Mouse (Mus musculus) cerebellum, adult 2 months (tissue): ENCODE results near the gene Tef. TPM values are rescaled to one million over a fixed set of nuclear protein-coding genes. Genes with fewer than 3 reads are reported as not detected.
A peak's percentile ranks its signal among the peaks of the same experiment; 100 is the strongest.

Experiments
- DNase-seq, 2 experiments: peaks; one replicate each; pipeline ENCODE4 v3.0.0; 2021
- H3K27ac ChIP-seq: fragments of 200-500 bp; 2 replicates; pipeline ENCODE4 v1.5.1; 2012; ENCODE audit warnings: low read length, control low read depth, inconsistent platforms; ENCODE audit not compliant: insufficient read depth
- H3K27me3 ChIP-seq: fragments of 200-500 bp; 2 replicates; pipeline ENCODE4 v1.6.1; 2012; ENCODE audit warnings: inconsistent platforms, mild to moderate bottlenecking, low read length, moderate library complexity; ENCODE audit not compliant: control insufficient read depth, insufficient read depth
- H3K4me1 ChIP-seq: fragments of 200-500 bp; 2 replicates; pipeline ENCODE4 v1.6.1; 2011; ENCODE audit warnings: low read length; ENCODE audit not compliant: control insufficient read depth, insufficient read depth
- H3K4me3 ChIP-seq: fragments of 200-500 bp; replicated peaks from 2 replicates; pipeline ENCODE3; 2011; ENCODE audit warnings: mild to moderate bottlenecking, low read depth, low read length, control low read depth; ENCODE audit not compliant: insufficient read depth
- CTCF ChIP-seq: fragments of 200-500 bp; IDR thresholded peaks from 2 replicates; pipeline ENCODE4 v1.5.1; 2011; ENCODE audit warnings: low read depth, mild to moderate bottlenecking, control low read depth, low read length, moderate library complexity, borderline replicate concordance; ENCODE audit not compliant: insufficient read depth
- POLR2A ChIP-seq: fragments of 200-500 bp; IDR thresholded peaks from 2 replicates; pipeline ENCODE4 v1.6.1; 2011; ENCODE audit warnings: low read length, control low read depth, borderline replicate concordance; ENCODE audit not compliant: insufficient read depth
- WGBS: fragments of 180-500 bp; shearing (Covaris S2); methylation state at CpG from one replicate; pipeline ENCODE4 v1.1.7; 2018; 5-methylcytosine and 5-hydroxymethylcytosine counted together
- polyA plus RNA-seq: library from polyadenylated mRNA; depleted of rRNA; stranded (reverse); fragments of >200 nt; gene quantifications from 2 replicates; pipeline ENCODE4 v1.2.3, GENCODE M21; 2012

Gene Tef
- polyA plus RNA-seq, 1 experiment: 288 TPM

DNA sequence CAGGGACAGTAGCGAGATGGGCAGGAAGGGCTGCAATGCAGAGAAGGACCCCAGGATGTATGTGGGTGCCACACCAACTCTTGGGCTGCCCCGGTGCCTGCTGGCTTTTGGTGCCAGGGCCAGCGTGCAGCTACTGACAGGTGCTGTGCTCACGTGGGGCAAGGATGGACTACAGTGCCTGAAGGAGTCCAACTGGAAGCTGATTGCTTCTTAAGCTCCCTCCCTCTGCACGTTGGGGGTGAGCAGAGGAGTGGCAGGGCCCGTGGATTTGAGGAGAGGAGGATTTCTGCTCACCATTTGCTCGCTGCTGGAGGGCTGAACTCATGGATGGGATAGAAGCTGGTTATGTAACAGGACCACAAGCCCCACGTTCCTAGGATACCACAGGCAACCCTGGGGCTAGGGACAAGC is 725 bp downstream of the Tef start:
- no peaks in the 10 kb centered on the region for H3K27me3 ChIP-seq
- peak; percentile 85 to 88 for DNase-seq
- peak; percentile 54; the same call in 1 of the 2 replicates for TF ChIP-seq POLR2A
- no peak for TF ChIP-seq CTCF
- 1% methylated on average over 8 of the region's 8 CpGs for WGBS
- peak overlapping the region; percentile 78 for H3K4me3 ChIP-seq
- H3K4me1 ChIP-seq: peaks cover 35% of the 10 kb centered on the region
- H3K27ac ChIP-seq: peak overlapping the region; percentile 95

DNA sequence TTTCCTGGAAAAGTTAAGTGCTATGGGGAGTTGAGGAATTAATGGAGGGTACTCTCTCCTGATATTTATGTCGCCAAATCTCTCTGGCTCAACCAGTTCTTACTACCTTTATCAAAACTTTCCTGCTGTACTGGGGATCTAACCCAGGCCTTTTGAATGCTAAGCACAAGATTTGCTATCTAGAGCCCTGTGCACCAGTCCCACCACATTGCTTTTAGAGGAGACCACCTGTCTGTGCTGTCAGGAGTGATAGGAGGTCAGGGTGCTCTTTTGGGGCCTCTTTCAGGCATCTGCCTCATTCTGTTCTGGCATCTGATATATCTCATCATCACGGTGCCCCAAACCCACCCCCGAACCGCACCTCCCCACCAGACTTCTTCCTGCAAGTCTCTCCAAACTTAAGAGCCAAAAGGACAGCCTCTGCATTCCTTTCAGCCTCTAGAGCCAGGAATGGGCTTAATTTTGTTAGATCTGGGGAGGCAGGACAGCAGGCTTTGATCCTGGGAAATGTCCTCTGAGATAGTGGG is 1.3 kb downstream of the Tef start:
- TF ChIP-seq CTCF (no peak), POLR2A (no peak)
- Histone ChIP-seq H3K4me1 (peaks cover 30% of the 10 kb centered on the region), H3K4me3 (peak overlapping the region; percentile 78), H3K27ac (peak overlapping the region; percentile 95), H3K27me3 (no peaks in the 10 kb centered on the region)
- DNase-seq: no peak
- WGBS: 20% methylated on average over 4 of the region's 4 CpGs

DNA sequence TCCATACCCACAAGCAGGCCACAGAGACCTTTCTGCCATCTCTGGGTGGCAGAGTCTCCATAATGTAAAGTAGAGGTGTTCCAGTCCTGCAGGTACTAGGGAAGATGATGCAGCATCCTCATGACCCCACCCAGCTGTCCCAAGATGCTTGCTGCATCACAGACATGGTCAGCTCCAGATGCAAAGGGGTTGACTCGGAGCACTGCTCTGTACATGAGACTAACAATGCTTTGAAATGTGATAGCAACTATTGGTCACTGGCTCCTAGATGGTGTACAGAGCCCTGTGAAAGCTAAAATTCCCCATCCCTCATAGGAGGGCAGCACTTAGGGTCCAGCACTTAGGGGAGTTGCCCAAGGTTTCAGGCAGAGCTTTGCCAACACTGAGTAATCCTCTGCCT is 2.0 kb downstream of the Tef start:
- H3K27me3 ChIP-seq: no peaks in the 10 kb centered on the region
- 51% methylated on average over 1 of the region's 1 CpGs for WGBS
- H3K27ac ChIP-seq: peak overlapping the region; percentile 95
- DNase-seq: no peak
- H3K4me1 ChIP-seq: peaks cover 32% of the 10 kb centered on the region
- no peak for TF ChIP-seq POLR2A
- TF ChIP-seq CTCF: no peak
- peak overlapping the region; percentile 78 for H3K4me3 ChIP-seq

DNA sequence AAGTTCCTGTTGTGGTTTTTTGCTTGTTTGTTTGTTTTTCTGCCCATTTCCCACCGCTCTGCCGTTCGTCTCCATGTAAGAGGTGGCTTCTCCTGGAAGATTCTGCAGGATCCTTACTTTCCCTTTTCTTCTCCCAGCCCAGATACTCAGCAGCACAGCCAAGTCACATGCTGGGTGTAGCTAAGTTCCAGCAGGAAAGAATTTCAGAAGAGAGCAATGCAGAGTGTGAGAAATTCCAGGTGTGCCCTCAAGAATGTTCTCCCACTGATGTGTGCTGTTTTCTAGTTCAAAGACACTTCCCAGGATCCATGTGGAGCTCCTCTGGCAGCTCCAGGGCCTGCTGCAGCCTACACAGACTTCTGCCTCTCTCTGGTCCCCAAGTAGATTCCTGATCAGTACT is 2.7 kb downstream of the Tef start:
- TF ChIP-seq POLR2A (no peak), CTCF (no peak)
- no peak for DNase-seq
- peaks cover 35% of the 10 kb centered on the region for H3K4me1 ChIP-seq
- no peak overlapping the region for H3K4me3 ChIP-seq
- H3K27me3 ChIP-seq: no peaks in the 10 kb centered on the region
- 53% methylated on average over 3 of the region's 3 CpGs for WGBS
- peak overlapping the region; percentile 95 for H3K27ac ChIP-seq

DNA sequence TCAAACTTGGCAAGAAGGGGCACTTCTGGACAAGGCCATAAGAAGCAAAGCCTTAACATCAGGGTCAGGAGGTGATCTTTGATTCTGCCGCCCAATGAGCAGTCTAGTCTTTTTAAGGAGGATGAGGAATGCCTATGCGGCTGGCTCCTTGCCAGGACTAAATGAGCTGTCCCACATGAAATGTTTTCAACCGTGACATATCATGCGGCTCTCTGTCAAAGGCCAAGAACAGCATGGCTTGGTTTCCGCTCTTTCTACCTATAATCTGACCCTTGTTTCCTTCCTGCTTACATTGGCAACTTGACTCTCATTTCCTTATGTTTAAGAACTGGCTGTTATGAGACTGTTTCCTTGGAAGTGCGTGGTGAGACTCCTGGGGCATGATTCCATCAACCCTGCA is 3.4 kb downstream of the Tef start:
- Histone ChIP-seq H3K27ac (peak overlapping the region; percentile 95; the same call in 1 of the 2 replicates), H3K4me1 (peaks cover 35% of the 10 kb centered on the region), H3K27me3 (no peaks in the 10 kb centered on the region), H3K4me3 (no peak overlapping the region)
- TF ChIP-seq POLR2A (no peak), CTCF (no peak)
- peak in 1 of 2 experiments; percentile 45 for DNase-seq
- 16% methylated on average over 6 of the region's 6 CpGs for WGBS

DNA sequence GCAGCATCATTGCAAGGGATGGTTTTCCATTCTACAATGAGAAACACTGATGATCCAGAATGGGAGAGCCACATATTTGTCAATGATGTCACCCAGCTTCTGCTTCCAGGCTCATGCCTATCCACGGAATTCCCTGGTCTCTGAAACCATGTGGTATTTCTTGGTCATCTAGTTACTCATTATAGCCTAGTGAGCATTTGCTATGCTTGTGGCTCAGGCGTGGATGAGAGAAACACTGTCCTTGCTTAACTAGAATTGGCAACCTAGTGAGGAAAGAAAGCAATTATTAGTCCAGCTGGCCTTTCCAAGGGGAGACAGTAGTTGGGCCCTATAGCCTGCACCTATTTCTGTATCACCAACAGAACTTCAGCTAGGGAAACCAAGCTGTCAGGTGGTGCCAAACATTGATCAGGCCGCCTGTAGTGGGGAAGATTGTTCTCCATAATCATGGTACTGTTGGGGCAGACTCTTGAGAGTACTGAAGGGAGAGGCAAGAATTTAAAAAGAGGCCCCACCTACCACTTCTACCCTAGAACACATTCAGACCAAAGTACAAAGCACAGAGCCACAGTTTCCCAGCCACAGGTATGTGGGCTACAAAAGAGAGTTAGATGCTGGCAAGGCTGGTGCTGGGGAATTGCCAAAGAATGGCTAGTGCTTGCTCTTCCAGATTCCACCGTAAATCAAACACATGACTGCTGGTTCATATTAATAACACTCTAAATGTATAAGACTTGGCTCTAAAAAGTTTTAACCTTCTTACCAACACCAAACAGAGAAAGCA is 4.6 kb downstream of the Tef start:
- DNase-seq: no peak
- no peak for TF ChIP-seq POLR2A
- TF ChIP-seq CTCF: no peak
- H3K4me3 ChIP-seq: no peak overlapping the region
- 49% methylated on average over 4 of the region's 4 CpGs for WGBS
- peaks cover 35% of the 10 kb centered on the region for H3K4me1 ChIP-seq
- H3K27ac ChIP-seq: no peak overlapping the region
- no peaks in the 10 kb centered on the region for H3K27me3 ChIP-seq

DNA sequence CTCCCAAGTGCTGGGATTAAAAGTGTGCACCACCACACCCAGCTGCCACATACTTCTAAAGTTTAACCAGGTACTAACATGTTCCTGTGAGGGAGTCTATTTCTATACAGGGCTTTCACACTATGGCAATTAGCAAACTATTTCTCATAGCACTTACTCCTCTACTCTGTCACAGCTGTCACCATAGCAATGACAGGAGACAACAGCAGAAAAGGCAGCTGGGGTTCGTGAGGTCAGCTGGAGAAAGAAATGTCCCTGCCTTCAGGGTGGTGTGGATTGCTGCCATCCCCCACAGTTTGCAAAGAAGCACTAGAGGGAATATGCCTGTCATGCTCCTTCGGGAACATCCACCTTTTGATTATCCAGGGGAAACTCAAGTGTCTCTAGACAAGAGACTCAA is 6.6 kb downstream of the Tef start:
- DNase-seq: no peak
- Histone ChIP-seq H3K4me1 (peaks cover 39% of the 10 kb centered on the region), H3K4me3 (no peak overlapping the region), H3K27ac (peak overlapping the region; percentile 27; the same call in 1 of the 2 replicates), H3K27me3 (no peaks in the 10 kb centered on the region)
- TF ChIP-seq POLR2A (no peak), CTCF (no peak)
- 71% methylated on average over 2 of the region's 2 CpGs for WGBS

DNA sequence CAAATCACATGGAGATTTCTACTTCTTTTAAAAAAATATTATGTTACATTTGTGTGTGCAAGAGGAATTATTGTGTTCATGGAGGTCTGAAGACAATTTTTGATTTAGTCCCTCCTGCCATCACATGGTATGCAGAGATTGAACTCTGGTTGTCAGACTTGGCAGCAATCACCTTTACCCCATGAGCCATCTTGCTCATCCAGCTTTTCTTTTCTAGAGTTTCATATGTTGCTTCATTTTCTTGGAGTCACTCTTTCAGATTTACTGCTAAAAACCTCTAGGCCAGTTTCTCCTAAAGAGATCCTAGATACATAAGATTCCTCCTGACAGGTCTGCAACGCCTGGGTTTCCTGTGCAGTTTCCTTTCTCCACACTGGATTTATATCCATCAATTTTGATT is 7.3 kb downstream of the Tef start:
- Histone ChIP-seq H3K4me3 (no peak overlapping the region), H3K4me1 (peaks cover 39% of the 10 kb centered on the region; the same call in 1 of the 2 replicates), H3K27me3 (no peaks in the 10 kb centered on the region), H3K27ac (peak overlapping the region; percentile 96; the same call in 1 of the 2 replicates)
- 29% methylated on average over 1 of the region's 1 CpGs for WGBS
- DNase-seq: no peak
- no peak for TF ChIP-seq CTCF
